Mouse (Mus musculus) stomach, postnatal 0 days (tissue): ENCODE measurements at regions not wholly inside any gene's neighbourhood (a gene's known extent, or its start where the extent isn't known, plus 50 kb on each side); places are given as distances from the start of the nearest gene placed in this dataset.

Experiments
- ATAC-seq: fragments of 200-750 bp; cut with Nextera tagmentation; 2 replicates; pipeline ENCODE4 v1.8.0; 2017; ENCODE audit not compliant: low FRiP score, low TSS enrichment
- DNase-seq: peaks from one replicate; pipeline ENCODE4 v3.0.0-alpha.2; 2016; ENCODE audit warnings: low spot score
- H3K27ac ChIP-seq: fragments of 300-500 bp; sonication (generic); replicated peaks from 2 replicates; pipeline ENCODE4 v1.5.1; 2014; ENCODE audit warnings: mild to moderate bottlenecking, control low read depth
- H3K27me3 ChIP-seq: fragments of 300-500 bp; sonication (generic); 2 replicates; pipeline ENCODE4 v1.6.1; 2014; ENCODE audit warnings: low read length; ENCODE audit not compliant: control insufficient read depth, insufficient read depth
- H3K36me3 ChIP-seq: fragments of 300-500 bp; sonication (generic); 2 replicates; pipeline ENCODE4 v1.6.1; 2014; ENCODE audit warnings: low read length, mixed read lengths; ENCODE audit not compliant: control insufficient read depth, insufficient read depth
- H3K4me1 ChIP-seq: fragments of 300-500 bp; sonication (generic); replicated peaks from 2 replicates; pipeline ENCODE4 v1.6.1; 2014; ENCODE audit warnings: antibody characterized with exemption; ENCODE audit not compliant: control insufficient read depth, insufficient read depth
- H3K4me2 ChIP-seq: fragments of 300-500 bp; sonication (generic); replicated peaks from 2 replicates; pipeline ENCODE4 v1.6.1; 2014; ENCODE audit warnings: low read depth, mild to moderate bottlenecking, control low read depth, moderate library complexity
- H3K4me3 ChIP-seq: fragments of 300-500 bp; sonication (generic); 2 replicates; pipeline ENCODE4 v1.5.1; 2014; ENCODE audit warnings: low read depth, low read length, control low read depth
- H3K9ac ChIP-seq: fragments of 300-500 bp; sonication (generic); 2 replicates; pipeline ENCODE4 v1.6.1; 2014; ENCODE audit warnings: mild to moderate bottlenecking, low read length, control low read depth, mixed read lengths
- H3K9me3 ChIP-seq: fragments of 300-500 bp; sonication (generic); 2 replicates; pipeline ENCODE4 v1.6.1; 2016; ENCODE audit warnings: low read length; ENCODE audit not compliant: control insufficient read depth
- CTCF ChIP-seq: IDR thresholded peaks from 2 replicates; pipeline ENCODE4 v1.5.1; 2016; ENCODE audit warnings: antibody characterized with exemption, low read depth, mild to moderate bottlenecking, moderate library complexity
- EP300 ChIP-seq: optimal IDR thresholded peaks from 2 replicates; pipeline ENCODE3; 2016; ENCODE audit warnings: antibody characterized with exemption
- WGBS: fragments of 180-500 bp; shearing (Covaris S2); extraction: QIAGEN DNeasy Blood & Tissue Kit; methylation state at CpG from one replicate; pipeline ENCODE4 v1.1.7; 2014; 5-methylcytosine and 5-hydroxymethylcytosine counted together

GRCm38 (mm10) chr10:52577795-52578194, 112.5 kb upstream of the Slc35f1 start:
- 79% methylated on average over 3 of the region's 3 CpGs for WGBS
- TF ChIP-seq CTCF (no peak), EP300 (no peak)

GRCm38 (mm10) chr10:52578238-52578832, 112.0 kb upstream of the Slc35f1 start:
- no peak for TF ChIP-seq CTCF
- TF ChIP-seq EP300, result no peak
- Histone ChIP-seq H3K9me3 (no peaks in the 10 kb centered on the region), H3K4me2 (no peak overlapping the region), H3K4me1 (no peaks in the 10 kb centered on the region), H3K27me3 (no peaks in the 10 kb centered on the region), H3K27ac (no peak overlapping the region), H3K9ac (no peak overlapping the region), H3K4me3 (no peak overlapping the region), H3K36me3 (no peaks in the 10 kb centered on the region)
- ATAC-seq (no peak), DNase-seq (no peak)
- WGBS, result 73% methylated on average over 3 of the region's 3 CpGs

More at GRCm38 (mm10) chr10:52577795-52578194, 112.5 kb upstream of the Slc35f1 start:
- no peak overlapping the region for H3K27ac ChIP-seq
- no peak for ATAC-seq
- no peaks in the 10 kb centered on the region for H3K4me1 ChIP-seq
- no peaks in the 10 kb centered on the region for H3K27me3 ChIP-seq
- no peaks in the 10 kb centered on the region for H3K9me3 ChIP-seq
- no peaks in the 10 kb centered on the region for H3K36me3 ChIP-seq
- no peak for DNase-seq
- no peak overlapping the region for H3K4me3 ChIP-seq
- H3K9ac ChIP-seq, result no peak overlapping the region
- no peak overlapping the region for H3K4me2 ChIP-seq

- no peak for TF ChIP-seq EP300
- TF ChIP-seq CTCF, result no peak
- H3K9me3 ChIP-seq, result no peaks in the 10 kb centered on the region
- H3K36me3 ChIP-seq, result no peaks in the 10 kb centered on the region
- DNase-seq (no peak), ATAC-seq (no peak)
- WGBS, result 96% methylated on average over 12 of the region's 12 CpGs
- no peak overlapping the region for H3K9ac ChIP-seq
- no peak overlapping the region for H3K4me2 ChIP-seq
- no peak overlapping the region for H3K4me3 ChIP-seq
- H3K4me1 ChIP-seq, result no peaks in the 10 kb centered on the region
- H3K27me3 ChIP-seq, result no peaks in the 10 kb centered on the region
- no peak overlapping the region for H3K27ac ChIP-seq
These were observed 96.6 kb upstream of the Slc35f1 start for GRCm38 (mm10) chr10:52593780-52594179.
